Mouse (Mus musculus) MEL (cell line): Measurements from ENCODE around the gene Gsk3b.

Experiments
- CHD2 ChIP-seq: IDR thresholded peaks from 2 replicates; pipeline ENCODE4 v1.6.1; 2011; ENCODE audit warnings: low read length, improper control_type of control experiment
- CTCF ChIP-seq, 3 experiments: IDR thresholded peaks in 2 of 3; conservative IDR thresholded peaks in 1 of 3; 2 replicates each; pipeline ENCODE4 v1.5.1; 2011 to 2012; ENCODE audit warnings: low read length in 3 of 3, low read depth in 2 of 3, mild to moderate bottlenecking in 2 of 3, improper control_type of control experiment in 1 of 3, inconsistent platforms in 1 of 3, mixed read lengths in 1 of 3, moderate library complexity in 1 of 3; ENCODE audit not compliant: control insufficient read depth in 1 of 3, insufficient read depth in 1 of 3, poor library complexity in 1 of 3, severe bottlenecking in 1 of 3
- GATA1 ChIP-seq: IDR thresholded peaks from 2 replicates; pipeline ENCODE4 v1.6.1; 2011; ENCODE audit warnings: low read depth, low read length, improper control_type of control experiment
- MAX ChIP-seq: IDR thresholded peaks from 2 replicates; pipeline ENCODE4 v1.6.1; 2011; ENCODE audit warnings: low read length, improper control_type of control experiment
- MYC ChIP-seq: IDR thresholded peaks from 2 replicates; pipeline ENCODE4 v1.6.1; 2011; ENCODE audit warnings: low read depth, mild to moderate bottlenecking, low read length, improper control_type of control experiment, moderate library complexity
- POLR2AphosphoS2 ChIP-seq: IDR thresholded peaks from 2 replicates; pipeline ENCODE4 v1.6.1; 2011; ENCODE audit warnings: low read length, improper control_type of control experiment
- TCF12 ChIP-seq: IDR thresholded peaks from 2 replicates; pipeline ENCODE4 v1.6.1; 2014; ENCODE audit warnings: low read depth, mild to moderate bottlenecking, inconsistent platforms, low read length, improper control_type of control experiment, moderate library complexity
- USF1 ChIP-seq: IDR thresholded peaks from 2 replicates; pipeline ENCODE4 v1.6.1; 2014; ENCODE audit warnings: low read depth, mild to moderate bottlenecking, inconsistent platforms, low read length, improper control_type of control experiment, moderate library complexity

GRCm38 (mm10) chr16:38283300-38283699 is 194.5 kb downstream of the Gsk3b start:
- TF ChIP-seq CTCF (IDR thresholded peaks at IDR 0.05 in 2 of 3, conservative IDR thresholded peaks at IDR 0.05 in 1 of 3; ENCODE audit: control insufficient read depth in 1 of 3, insufficient read depth in 1 of 3, low read depth in 2 of 3, low read length in 3 of 3, poor library complexity in 1 of 3, severe bottlenecking in 1 of 3), result no peak
- no peak for TF ChIP-seq MYC
- TF ChIP-seq MAX, result no peak
- TF ChIP-seq USF1, result no peak
- no peak for TF ChIP-seq GATA1
- no peak for TF ChIP-seq CHD2
- no peak for TF ChIP-seq TCF12
- TF ChIP-seq POLR2AphosphoS2, result no peak
